Mouse (Mus musculus): Measurements from ENCODE around the gene Galnt6.

- TF ChIP-seq CTCF (IDR thresholded peaks at IDR 0.05; ENCODE audit: control insufficient read depth, insufficient read depth, insufficient read length) (no peak), CEBPB (IDR thresholded peaks at IDR 0.05; ENCODE audit: low read depth) (no peak), USF1 (IDR thresholded peaks at IDR 0.05; ENCODE audit: low read depth) (no peak), MYOG (IDR thresholded peaks at IDR 0.05; ENCODE audit: control insufficient read depth, extremely low read depth, insufficient read length) (no peak)
Measured at GRCm38 (mm10) chr15:100738351-100738781, 9.2 kb upstream of the Galnt6 start.

Data from C2C12 (cell line).